In genomic region chr9:103033381-103033780, GRCm38 (mm10) we compare ENCODE assay signal across 13 mouse cellular contexts. TPM values are rescaled to one million over a fixed set of nuclear protein-coding genes. Genes with fewer than 3 reads are reported as not detected.
"Had no signal": no experiment of that assay in that cellular context is flagged by ENCODE, and none has a peak within 500 bp of the region (broad histone marks: within the 10 kb centered on the region; RNA-seq: fewer than 3 reads in every experiment).

No protein-coding gene starts in this region.

- H3K36me3 ChIP-seq: limb, embryonic 10.5 days; liver, embryonic 13.5 days; midbrain, embryonic 12.5 days; neural tube, embryonic 15.5 days had no signal

- H3K27me3 ChIP-seq: liver, embryonic 13.5 days; lung, embryonic 15.5 days; midbrain, embryonic 12.5 days; neural tube, embryonic 15.5 days had no signal

- H3K4me3 ChIP-seq: limb, embryonic 10.5 days; liver, embryonic 13.5 days; lung, embryonic 15.5 days; midbrain, embryonic 12.5 days; neural tube, embryonic 15.5 days had no signal

- H3K9ac ChIP-seq: liver, embryonic 13.5 days; liver, postnatal 0 days; lung, embryonic 15.5 days; midbrain, embryonic 12.5 days; neural tube, embryonic 15.5 days had no signal

- H3K27ac ChIP-seq: limb, embryonic 10.5 days; liver, embryonic 13.5 days; lung, embryonic 15.5 days; midbrain, embryonic 12.5 days; neural tube, embryonic 15.5 days had no signal

- H3K4me1 ChIP-seq: limb, embryonic 10.5 days; liver, embryonic 13.5 days; midbrain, embryonic 12.5 days had no signal

- DNase-seq: kidney, postnatal 14 days; liver, embryonic 13.5 days; liver, postnatal 0 days; lung, postnatal 14 days; right cerebral cortex, postnatal 4 days; spleen, adult 18-20 months; thymus, adult 18-20 months; thymus, postnatal 14 days had no signal

RNA-seq across cellular contexts. Expression of gene Slco2a1, which starts 44.9 kb away (rescaled TPM):
- total RNA-seq: megakaryocyte-erythroid progenitor cell, adult 5-6 weeks had no signal
